Comparison of ENCODE assay signal across 10 mouse cellular contexts in genomic region chr12:98670429-98670828, GRCm38 (mm10).
"Had no signal": no experiment of that assay in that cellular context is flagged by ENCODE, and none has a peak within 500 bp of the region (broad histone marks: within the 10 kb centered on the region; RNA-seq: fewer than 3 reads in every experiment).

No protein-coding gene starts in this region.

- H3K27ac ChIP-seq: liver, embryonic 12.5 days; lung, embryonic 15.5 days; macrophage; midbrain, embryonic 15.5 days; neural tube, embryonic 12.5 days had no signal

- H3K36me3 ChIP-seq: liver, embryonic 12.5 days; lung, embryonic 15.5 days had no signal

- H3K4me2 ChIP-seq: liver, embryonic 12.5 days; lung, embryonic 15.5 days; midbrain, embryonic 11.5 days; midbrain, embryonic 15.5 days; neural tube, embryonic 12.5 days had no signal

- H3K4me1 ChIP-seq: midbrain, embryonic 15.5 days; neural tube, embryonic 12.5 days had no signal

- H3K4me3 ChIP-seq: liver, embryonic 12.5 days; lung, embryonic 15.5 days; megakaryocyte, embryonic 14.5 days; midbrain, embryonic 15.5 days; neural tube, embryonic 12.5 days had no signal

- ATAC-seq: liver, embryonic 12.5 days; midbrain, embryonic 15.5 days had no signal

- H3K9me3 ChIP-seq: liver, embryonic 12.5 days; lung, embryonic 15.5 days; midbrain, embryonic 15.5 days; neural tube, embryonic 12.5 days had no signal

- H3K9ac ChIP-seq: liver, embryonic 12.5 days; lung, embryonic 15.5 days; midbrain, embryonic 15.5 days; neural tube, embryonic 12.5 days had no signal

- DNase-seq: lung, postnatal 14 days; thymus, adult 18-20 months; thymus, postnatal 25 days had no signal

- H3K27me3 ChIP-seq: liver, embryonic 12.5 days; lung, embryonic 15.5 days; megakaryocyte, embryonic 14.5 days; midbrain, embryonic 15.5 days; neural tube, embryonic 12.5 days had no signal
